Comparison of ENCODE assay signal across 8 mouse cellular contexts in the genomic region with DNA sequence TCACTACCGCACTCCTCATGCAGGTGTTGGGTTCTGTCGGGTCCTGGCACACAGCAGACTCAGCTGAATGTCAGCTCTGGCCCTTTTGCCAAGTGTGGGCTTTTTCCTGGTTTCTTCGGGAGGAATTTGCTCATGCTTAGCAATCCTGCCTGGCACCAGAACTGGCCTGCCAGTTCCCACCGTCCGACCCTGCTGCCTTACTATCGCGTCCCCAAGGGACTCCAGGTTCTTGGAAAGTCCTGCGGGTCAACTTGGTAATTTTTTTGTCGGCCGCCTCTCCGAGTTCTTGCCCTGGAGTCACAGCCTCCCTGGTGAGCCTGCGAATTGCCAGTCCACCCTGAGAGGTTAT. TPM values are rescaled to one million over a fixed set of nuclear protein-coding genes. Genes with fewer than 3 reads are reported as not detected.
DNase-seq lines count a peak whose midpoint lies in the region; ATAC-seq and TF ChIP-seq lines count a peak whose summit lies in the region.

No protein-coding gene starts in this region.

- no peak for TF ChIP-seq CTCF in layer of hippocampus, adult 2 months (conservative IDR thresholded peaks at IDR 0.05)

- WGBS in forebrain, embryonic 10.5 days, result 2% methylated on average over 12 of the region's 12 CpGs
- 2% methylated on average over 12 of the region's 12 CpGs for WGBS in hindbrain, embryonic 16.5 days
- WGBS in liver, embryonic 13.5 days (ENCODE audit: insufficient replicate concordance), result 1% methylated on average over 12 of the region's 12 CpGs

- H3K9me3 ChIP-seq in forebrain, embryonic 10.5 days, result no peaks in the 10 kb centered on the region
- H3K9me3 ChIP-seq in hindbrain, embryonic 16.5 days (ENCODE audit: control insufficient read depth, low read length), result no peaks in the 10 kb centered on the region
- H3K9me3 ChIP-seq in liver, embryonic 13.5 days (replicated peaks), result no peaks in the 10 kb centered on the region

- H3K4me3 ChIP-seq in layer of hippocampus, adult 2 months, result peak overlapping the region; percentile 95
- H3K4me3 ChIP-seq in forebrain, embryonic 10.5 days, result peak overlapping the region; percentile 94
- H3K4me3 ChIP-seq in hindbrain, embryonic 16.5 days (ENCODE audit: low read length), result peak overlapping the region; percentile 85
- peak overlapping the region; percentile 99 for H3K4me3 ChIP-seq in liver, embryonic 13.5 days (replicated peaks)

- H3K9ac ChIP-seq in hindbrain, embryonic 16.5 days (ENCODE audit: low read depth, low read length), result peak overlapping the region; percentile 99
- peak overlapping the region; percentile 94 for H3K9ac ChIP-seq in liver, embryonic 13.5 days

- peak overlapping the region; percentile 96 for H3K27ac ChIP-seq in layer of hippocampus, adult 2 months
- peak overlapping the region; percentile 98 for H3K27ac ChIP-seq in forebrain, embryonic 10.5 days
- peak overlapping the region; percentile 96 for H3K27ac ChIP-seq in hindbrain, embryonic 16.5 days (ENCODE audit: low read depth, low read length)
- peak overlapping the region; percentile 91 for H3K27ac ChIP-seq in liver, embryonic 13.5 days

- no peak for ATAC-seq in hindbrain, embryonic 16.5 days
- ATAC-seq in liver, embryonic 13.5 days (ENCODE audit: low read depth), result no peak

- H3K4me2 ChIP-seq in hindbrain, embryonic 16.5 days (ENCODE audit: low read length), result peak overlapping the region; percentile 93
- peak overlapping the region; percentile 96 for H3K4me2 ChIP-seq in liver, embryonic 13.5 days

- no peak for DNase-seq in layer of hippocampus, adult 2 months (ENCODE audit: low spot score in 2 of 2)
- DNase-seq in layer of hippocampus, adult 9-10 months (ENCODE audit: low spot score), result no peak
- DNase-seq in NIH3T3 (ENCODE audit: low read depth), result peak; percentile 54
- DNase-seq in forebrain, embryonic 10.5 days (ENCODE audit: extremely low spot score, low spot score), result no peak
- DNase-seq in liver, embryonic 13.5 days, result no peak
- DNase-seq in skeletal muscle tissue, adult 2 months (ENCODE audit: low read depth, low spot score), result peak; percentile 25
- no peak for DNase-seq in layer of hippocampus, adult 11-12 months (ENCODE audit: low spot score)

- peaks cover 38% of the 10 kb centered on the region for H3K4me1 ChIP-seq in forebrain, embryonic 10.5 days
- peaks cover 25% of the 10 kb centered on the region for H3K4me1 ChIP-seq in hindbrain, embryonic 16.5 days (ENCODE audit: control insufficient read depth, insufficient read depth, low read depth, low read length)
- H3K4me1 ChIP-seq in liver, embryonic 13.5 days (replicated peaks), result peaks cover 83% of the 10 kb centered on the region

- H3K36me3 ChIP-seq in forebrain, embryonic 10.5 days (replicated peaks), result no peaks in the 10 kb centered on the region; the same call in 1 of the 2 replicates
- H3K36me3 ChIP-seq in hindbrain, embryonic 16.5 days (ENCODE audit: control insufficient read depth, insufficient read depth, low read length), result no peaks in the 10 kb centered on the region
- H3K36me3 ChIP-seq in liver, embryonic 13.5 days, result no peaks in the 10 kb centered on the region

- no peaks in the 10 kb centered on the region for H3K27me3 ChIP-seq in forebrain, embryonic 10.5 days (ENCODE audit: poor library complexity, severe bottlenecking)
- no peaks in the 10 kb centered on the region for H3K27me3 ChIP-seq in hindbrain, embryonic 16.5 days (replicated peaks; ENCODE audit: control insufficient read depth, insufficient read depth, low read length)
- no peaks in the 10 kb centered on the region for H3K27me3 ChIP-seq in liver, embryonic 13.5 days

RNA-seq across cellular contexts. Expression of gene Zfp592, which starts 0.9 kb away (rescaled TPM):
- 10 to 100 TPM; 22.9 to 23.6 TPM for total RNA-seq in layer of hippocampus, adult 2 months (2021)
- 9.5 and 12.2 TPM in 2 replicates for polyA plus RNA-seq in forebrain, embryonic 10.5 days (2016; fragmentation: Nextera tagmentation; extraction: Ambion mirVana)
- polyA plus RNA-seq in hindbrain, embryonic 16.5 days (2015; fragmentation: Nextera tagmentation; extraction: Ambion mirVana), result 9.0 and 12.2 TPM in 2 replicates
- polyA plus RNA-seq in liver, embryonic 13.5 days (2015; fragmentation: Nextera tagmentation; extraction: Ambion mirVana), result 6.1 and 6.8 TPM in 2 replicates

RNA-seq across cellular contexts. Expression of gene Sec11a, which starts 45.0 kb away (rescaled TPM):
- total RNA-seq in layer of hippocampus, adult 2 months (2021), result 10 to 100 TPM; 54.2 to 56.2 TPM
- 190 and 226 TPM in 2 replicates for polyA plus RNA-seq in forebrain, embryonic 10.5 days (2016; fragmentation: Nextera tagmentation; extraction: Ambion mirVana)
- polyA plus RNA-seq in hindbrain, embryonic 16.5 days (2015; fragmentation: Nextera tagmentation; extraction: Ambion mirVana), result 153 and 164 TPM in 2 replicates
- 120 and 121 TPM in 2 replicates for polyA plus RNA-seq in liver, embryonic 13.5 days (2015; fragmentation: Nextera tagmentation; extraction: Ambion mirVana)

Comparison
In these comparisons a context has a peak if more than half of its experiments do, and no peak if none do; other contexts are left out.
1. DNase-seq: peak in NIH3T3 (single experiment) and skeletal muscle tissue, adult 2 months (single experiment); none in layer of hippocampus, adult 2 months (0 of 2), layer of hippocampus, adult 9-10 months (single experiment), forebrain, embryonic 10.5 days (single experiment), liver, embryonic 13.5 days (single experiment) and layer of hippocampus, adult 11-12 months (single experiment).
2. Peak in every context shown above with its lines, with median percentiles within 50 percentile points of each other: H3K27ac ChIP-seq and H3K4me3 ChIP-seq.